Mouse (Mus musculus): ENCODE measurements around the gene Paqr6.
"Not testable (repeated sequence)": the region's sequence is repeated elsewhere in the genome, so short reads cannot be mapped to it uniquely, and the experiment has no call there.

- not testable (repeated sequence) for TF ChIP-seq CTCF (IDR thresholded peaks at IDR 0.05; ENCODE audit: low read depth, low read length); POLR2A (IDR thresholded peaks at IDR 0.05; ENCODE audit: extremely low read depth, insufficient read depth, low read length)
Measured at GRCm38 (mm10) chr3:88382383-88382782, 18.0 kb downstream of the Paqr6 start.
